Mouse (Mus musculus) midbrain, embryonic 12.5 days (tissue): ENCODE results near the gene Kcnq1. TPM values are rescaled to one million over a fixed set of nuclear protein-coding genes. Genes with fewer than 3 reads are reported as not detected.

Experiments
- ATAC-seq: fragments of 200-750 bp; cut with Nextera tagmentation; 2 replicates; pipeline ENCODE4 v1.8.0; 2017; ENCODE audit warnings: low read depth, moderate TSS enrichment, moderate library complexity; ENCODE audit not compliant: low FRiP score
- H3K27ac ChIP-seq: fragments of 300-500 bp; sonication (generic); replicated peaks from 2 replicates; pipeline ENCODE4 v1.5.1; 2016; ENCODE audit warnings: mild to moderate bottlenecking
- H3K27me3 ChIP-seq: fragments of 300-500 bp; sonication (generic); 2 replicates; pipeline ENCODE4 v1.6.1; 2016; ENCODE audit warnings: mild to moderate bottlenecking
- H3K36me3 ChIP-seq: fragments of 300-500 bp; sonication (generic); 2 replicates; pipeline ENCODE4 v1.6.1; 2016
- H3K4me1 ChIP-seq: fragments of 300-500 bp; sonication (generic); 2 replicates; pipeline ENCODE4 v1.6.1; 2016
- H3K4me2 ChIP-seq: fragments of 300-500 bp; sonication (generic); replicated peaks from 2 replicates; pipeline ENCODE4 v1.6.1; 2016; ENCODE audit warnings: mild to moderate bottlenecking, moderate library complexity
- H3K4me3 ChIP-seq: fragments of 300-500 bp; sonication (generic); 2 replicates; pipeline ENCODE4 v1.5.1; 2016; ENCODE audit warnings: mild to moderate bottlenecking
- H3K9ac ChIP-seq: fragments of 300-500 bp; sonication (generic); replicated peaks from 2 replicates; pipeline ENCODE4 v1.6.1; 2016; ENCODE audit warnings: mild to moderate bottlenecking, moderate library complexity
- H3K9me3 ChIP-seq: fragments of 300-500 bp; sonication (generic); 2 replicates; pipeline ENCODE4 v1.6.1; 2016; ENCODE audit warnings: mild to moderate bottlenecking
- WGBS: fragments of 180-500 bp; shearing (Covaris S2); methylation state at CpG from one replicate; pipeline ENCODE4 v1.1.7; 2016; 5-methylcytosine and 5-hydroxymethylcytosine counted together
- polyA plus RNA-seq: library from polyadenylated mRNA; unstranded; fragments of >200 nt; fragmentation: Nextera tagmentation; extraction: Ambion mirVana; gene quantifications from 2 replicates; pipeline ENCODE4 v1.2.1, GENCODE M21; 2016

The Kcnq1 gene
- polyA plus RNA-seq, 1 experiment from 2014 or later: 0.98 TPM

GRCm38 (mm10) chr7:143333604-143334003, 227.4 kb downstream of the Kcnq1 start:
- WGBS: 64% methylated on average over 4 of the region's 4 CpGs
- Histone ChIP-seq H3K4me3 (no peak overlapping the region), H3K36me3 (no peaks in the 10 kb centered on the region), H3K4me2 (no peak overlapping the region), H3K4me1 (0 out of 2 replicates have a peak, but pooled peaks cover 6% of the 10 kb centered on the region), H3K27me3 (no peaks in the 10 kb centered on the region), H3K9me3 (no peaks in the 10 kb centered on the region), H3K9ac (no peak overlapping the region), H3K27ac (no peak overlapping the region)
- ATAC-seq: no peak

GRCm38 (mm10) chr7:143338690-143339089, 232.5 kb downstream of the Kcnq1 start:
- H3K9me3 ChIP-seq: no peaks in the 10 kb centered on the region
- H3K9ac ChIP-seq: no peak overlapping the region
- H3K36me3 ChIP-seq: no peaks in the 10 kb centered on the region
- no peak overlapping the region for H3K4me3 ChIP-seq
- H3K27me3 ChIP-seq: 0 out of 2 replicates have a peak, but pooled peaks cover 10% of the 10 kb centered on the region
- H3K27ac ChIP-seq: no peak overlapping the region
- 81% methylated on average over 4 of the region's 4 CpGs for WGBS
- ATAC-seq: no peak
- no peak overlapping the region for H3K4me2 ChIP-seq
- H3K4me1 ChIP-seq: peaks cover 14% of the 10 kb centered on the region

GRCm38 (mm10) chr7:143340601-143341281, 234.6 kb downstream of the Kcnq1 start:
- no peak overlapping the region for H3K4me3 ChIP-seq
- H3K4me2 ChIP-seq: no peak overlapping the region
- no peak overlapping the region for H3K27ac ChIP-seq
- peaks cover 20% of the 10 kb centered on the region for H3K4me1 ChIP-seq
- H3K36me3 ChIP-seq: no peaks in the 10 kb centered on the region
- H3K9ac ChIP-seq: no peak overlapping the region
- peaks cover 17% of the 10 kb centered on the region; the same call in 1 of the 2 replicates for H3K27me3 ChIP-seq
- H3K9me3 ChIP-seq: no peaks in the 10 kb centered on the region
- 61% methylated on average over 15 of the region's 15 CpGs for WGBS
- peak; percentile 49; the same call in 1 of the 2 replicates for ATAC-seq

GRCm38 (mm10) chr7:143341301-143341980, 235.3 kb downstream of the Kcnq1 start:
- Histone ChIP-seq H3K27me3 (peaks cover 21% of the 10 kb centered on the region), H3K9me3 (no peaks in the 10 kb centered on the region), H3K4me2 (no peak overlapping the region), H3K27ac (no peak overlapping the region), H3K36me3 (no peaks in the 10 kb centered on the region), H3K4me3 (no peak overlapping the region), H3K9ac (no peak overlapping the region), H3K4me1 (peaks cover 20% of the 10 kb centered on the region)
- WGBS: 85% methylated on average over 3 of the region's 3 CpGs
- no peak for ATAC-seq

GRCm38 (mm10) chr7:143343781-143344306, 237.7 kb downstream of the Kcnq1 start:
- 42% methylated on average over 12 of the region's 12 CpGs for WGBS
- no peak for ATAC-seq
- Histone ChIP-seq H3K27me3 (peaks cover 21% of the 10 kb centered on the region), H3K27ac (0 out of 2 replicates have a peak overlapping the region, but pooled peaks have one; percentile 8), H3K36me3 (no peaks in the 10 kb centered on the region), H3K4me1 (peaks cover 20% of the 10 kb centered on the region), H3K9ac (no peak overlapping the region), H3K9me3 (no peaks in the 10 kb centered on the region), H3K4me2 (0 out of 2 replicates have a peak overlapping the region, but pooled peaks have one; percentile 6), H3K4me3 (no peak overlapping the region)

GRCm38 (mm10) chr7:143349287-143349686, 243.1 kb downstream of the Kcnq1 start:
- no peak overlapping the region for H3K4me3 ChIP-seq
- WGBS: 74% methylated on average over 7 of the region's 7 CpGs
- H3K4me2 ChIP-seq: no peak overlapping the region

GRCm38 (mm10) chr7:143349848-143350247, 243.7 kb downstream of the Kcnq1 start:
- no peak overlapping the region for H3K9ac ChIP-seq
- no peaks in the 10 kb centered on the region for H3K9me3 ChIP-seq
- no peak for ATAC-seq
- H3K4me3 ChIP-seq: no peak overlapping the region
- no peak overlapping the region for H3K27ac ChIP-seq
- H3K27me3 ChIP-seq: peaks cover 7% of the 10 kb centered on the region
- WGBS: 93% methylated on average over 1 of the region's 1 CpGs
- no peaks in the 10 kb centered on the region for H3K4me1 ChIP-seq
- no peak overlapping the region for H3K4me2 ChIP-seq
- H3K36me3 ChIP-seq: no peaks in the 10 kb centered on the region

More at GRCm38 (mm10) chr7:143349287-143349686, 243.1 kb downstream of the Kcnq1 start:
- no peak overlapping the region for H3K27ac ChIP-seq
- H3K9me3 ChIP-seq: no peaks in the 10 kb centered on the region
- peaks cover 10% of the 10 kb centered on the region for H3K27me3 ChIP-seq
- H3K36me3 ChIP-seq: no peaks in the 10 kb centered on the region
- no peaks in the 10 kb centered on the region for H3K4me1 ChIP-seq
- ATAC-seq: no peak
- no peak overlapping the region for H3K9ac ChIP-seq

GRCm38 (mm10) chr7:143355831-143356230, 249.7 kb downstream of the Kcnq1 start:
- WGBS: 69% methylated on average over 5 of the region's 5 CpGs
- Histone ChIP-seq H3K36me3 (no peaks in the 10 kb centered on the region), H3K4me2 (no peak overlapping the region), H3K9ac (no peak overlapping the region), H3K27ac (no peak overlapping the region), H3K4me1 (no peaks in the 10 kb centered on the region), H3K9me3 (no peaks in the 10 kb centered on the region), H3K4me3 (no peak overlapping the region), H3K27me3 (0 out of 2 replicates have a peak, but pooled peaks cover 14% of the 10 kb centered on the region)
- ATAC-seq: no peak

- ATAC-seq: no peak
- H3K27me3 ChIP-seq: 0 out of 2 replicates have a peak, but pooled peaks cover 14% of the 10 kb centered on the region
- no peaks in the 10 kb centered on the region for H3K4me1 ChIP-seq
- no peak overlapping the region for H3K4me2 ChIP-seq
- no peaks in the 10 kb centered on the region for H3K9me3 ChIP-seq
- H3K36me3 ChIP-seq: no peaks in the 10 kb centered on the region
- H3K27ac ChIP-seq: no peak overlapping the region
- no peak overlapping the region for H3K9ac ChIP-seq
- 70% methylated on average over 1 of the region's 1 CpGs for WGBS
- no peak overlapping the region for H3K4me3 ChIP-seq
These were observed 250.9 kb downstream of the Kcnq1 start for GRCm38 (mm10) chr7:143357109-143357508.

GRCm38 (mm10) chr7:143357831-143358230, 251.7 kb downstream of the Kcnq1 start:
- Histone ChIP-seq H3K4me3 (no peak overlapping the region), H3K36me3 (no peaks in the 10 kb centered on the region), H3K27ac (no peak overlapping the region), H3K27me3 (0 out of 2 replicates have a peak, but pooled peaks cover 14% of the 10 kb centered on the region), H3K4me1 (no peaks in the 10 kb centered on the region), H3K9ac (no peak overlapping the region), H3K4me2 (no peak overlapping the region), H3K9me3 (no peaks in the 10 kb centered on the region)
- WGBS: 75% methylated on average over 4 of the region's 4 CpGs
- ATAC-seq: no peak

- no peak overlapping the region for H3K9ac ChIP-seq
- no peaks in the 10 kb centered on the region for H3K9me3 ChIP-seq
- no peak overlapping the region for H3K4me3 ChIP-seq
- WGBS: 90% methylated on average over 1 of the region's 1 CpGs
- no peak overlapping the region for H3K27ac ChIP-seq
- H3K4me1 ChIP-seq: no peaks in the 10 kb centered on the region
- ATAC-seq: no peak
- H3K27me3 ChIP-seq: peaks cover 21% of the 10 kb centered on the region; the same call in 1 of the 2 replicates
- no peaks in the 10 kb centered on the region for H3K36me3 ChIP-seq
- H3K4me2 ChIP-seq: no peak overlapping the region
These were observed 253.6 kb downstream of the Kcnq1 start for GRCm38 (mm10) chr7:143359762-143360161.

GRCm38 (mm10) chr7:143360776-143361175, 254.6 kb downstream of the Kcnq1 start:
- no peak for ATAC-seq
- peaks cover 22% of the 10 kb centered on the region; the same call in 1 of the 2 replicates for H3K27me3 ChIP-seq
- no peak overlapping the region for H3K4me2 ChIP-seq
- 63% methylated on average over 5 of the region's 5 CpGs for WGBS
- H3K27ac ChIP-seq: no peak overlapping the region
- H3K4me3 ChIP-seq: no peak overlapping the region
- H3K9ac ChIP-seq: no peak overlapping the region
- no peaks in the 10 kb centered on the region for H3K4me1 ChIP-seq
- H3K9me3 ChIP-seq: no peaks in the 10 kb centered on the region
- no peaks in the 10 kb centered on the region for H3K36me3 ChIP-seq
